Mouse (Mus musculus) cerebellum, adult 11 months (tissue): ENCODE results near the gene Gm28230.

Source experiments
- DNase-seq: peaks from one replicate; pipeline ENCODE4 v3.0.0; 2022

The Gm28230 gene

GRCm38 (mm10) chr2:74691995-74692807, 34.3 kb upstream of the Gm28230 start:
- DNase-seq, result no peak

- DNase-seq, result no peak
These were observed 33.6 kb upstream of the Gm28230 start for GRCm38 (mm10) chr2:74692808-74693431.

GRCm38 (mm10) chr2:74693432-74693827, 33.1 kb upstream of the Gm28230 start:
- no peak for DNase-seq

- no peak for DNase-seq
These were observed 32.5 kb upstream of the Gm28230 start for GRCm38 (mm10) chr2:74694066-74694465.

GRCm38 (mm10) chr2:74695383-74695782, 31.1 kb upstream of the Gm28230 start:
- DNase-seq, result no peak

- DNase-seq, result no peak
These were observed 30.6 kb upstream of the Gm28230 start for GRCm38 (mm10) chr2:74695813-74696430.

- no peak for DNase-seq
These were observed 29.8 kb upstream of the Gm28230 start for GRCm38 (mm10) chr2:74696442-74697335.

- DNase-seq, result no peak
These were observed 28.9 kb upstream of the Gm28230 start, which contains the start of gene Hoxd9 for GRCm38 (mm10) chr2:74697567-74698121. Hoxd9 (plus strand) TSS chr2:74697727.

GRCm38 (mm10) chr2:74698201-74699052, 28.1 kb upstream of the Gm28230 start:
- DNase-seq, result no peak

GRCm38 (mm10) chr2:74699053-74699430, 27.5 kb upstream of the Gm28230 start:
- DNase-seq, result no peak

- no peak for DNase-seq
These were observed 26.6 kb upstream of the Gm28230 start for GRCm38 (mm10) chr2:74699664-74700545.

- no peak for DNase-seq
These were observed 25.9 kb upstream of the Gm28230 start for GRCm38 (mm10) chr2:74700546-74701112.

GRCm38 (mm10) chr2:74701949-74702819, 24.3 kb upstream of the Gm28230 start:
- DNase-seq, result peak; percentile 40

- no peak for DNase-seq
These were observed 23.7 kb upstream of the Gm28230 start for GRCm38 (mm10) chr2:74702820-74703219.

- no peak for DNase-seq
These were observed 23.2 kb upstream of the Gm28230 start for GRCm38 (mm10) chr2:74703317-74703716.

- DNase-seq, result no peak
These were observed 22.7 kb upstream of the Gm28230 start for GRCm38 (mm10) chr2:74703720-74704392.

- no peak for DNase-seq
These were observed 22.0 kb upstream of the Gm28230 start, which contains the start of gene Hoxd8 for GRCm38 (mm10) chr2:74704393-74704998. Hoxd8 (plus strand) TSS chr2:74704615.

- DNase-seq, result no peak
These were observed 21.5 kb upstream of the Gm28230 start for GRCm38 (mm10) chr2:74704999-74705466.
